Mouse (Mus musculus) layer of hippocampus, adult 18-20 months (tissue): ENCODE measurements around the gene Gm11639. TPM values are rescaled to one million over a fixed set of nuclear protein-coding genes. Genes with fewer than 3 reads are reported as not detected.

ENCODE experiments used
- DNase-seq, 2 experiments: peaks; one replicate each; pipeline ENCODE4 v3.0.0; 2022; ENCODE audit warnings: low spot score in 2 of 2
- total RNA-seq, 2 experiments: library from RNA; stranded (reverse); gene quantifications; 2 replicates each; pipeline ENCODE4 v1.2.3; 2021

Gm11639 gene
- total RNA-seq, 2 experiments from 2014 or later, result 0.33 to 0.47 TPM

- DNase-seq, result no peak
These were observed 465.9 kb downstream of the Gm11639 start for GRCm38 (mm10) chr11:105151226-105152016.

DNA sequence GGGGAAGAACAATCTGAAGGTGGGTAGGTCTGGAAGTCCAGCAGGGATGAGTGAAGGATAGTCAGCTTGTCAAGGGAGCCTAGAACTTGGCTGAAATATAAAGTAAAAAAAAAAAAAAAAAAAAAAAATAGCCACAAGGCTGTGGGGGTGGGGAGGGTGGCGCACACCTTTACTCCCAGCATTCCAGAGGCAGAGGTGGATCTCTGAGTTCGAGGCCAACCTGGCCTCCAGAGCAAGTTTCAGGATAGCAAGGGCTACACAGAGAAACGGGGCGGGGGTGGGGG lies 466.5 kb downstream of the Gm11639 start:
- no peak for DNase-seq

- DNase-seq, result no peak
These were observed 466.9 kb downstream of the Gm11639 start for GRCm38 (mm10) chr11:105152357-105152899.

DNA sequence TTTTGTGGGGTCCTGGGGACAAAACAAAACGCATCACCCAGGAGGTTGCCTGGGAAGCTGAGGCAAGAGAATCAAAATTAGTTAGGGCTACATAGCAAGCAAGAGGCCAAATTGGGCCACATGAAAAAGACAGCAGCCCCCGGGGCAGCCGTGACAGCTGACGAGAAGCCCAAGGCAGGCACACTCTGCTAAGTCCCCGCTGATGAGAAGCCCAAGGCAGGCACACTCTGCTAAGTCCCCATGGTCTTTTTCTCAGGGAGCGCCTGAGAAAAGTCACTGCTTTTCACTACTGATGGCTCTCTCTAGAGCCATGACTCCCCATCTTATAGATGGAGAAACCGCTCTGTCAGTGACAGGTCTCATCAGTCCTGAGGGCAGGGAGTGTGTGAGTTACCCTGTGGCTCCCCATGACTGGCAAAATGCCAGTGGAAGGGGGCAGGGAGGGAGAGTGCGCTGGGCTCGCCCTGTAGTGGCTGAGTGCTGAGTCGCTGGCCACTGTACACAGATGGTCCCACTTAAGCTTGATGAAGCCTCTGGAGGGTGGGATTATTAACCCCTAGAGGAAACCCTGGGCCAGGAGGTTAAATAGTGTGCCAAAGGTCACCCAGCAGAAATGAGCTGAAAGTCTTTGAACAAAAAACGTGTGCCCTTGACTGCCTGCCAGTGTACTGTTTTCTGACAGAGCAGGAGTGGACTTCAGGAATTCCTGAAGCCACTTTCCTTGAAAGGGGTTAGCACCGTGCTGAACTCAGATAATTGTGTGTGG lies 467.7 kb downstream of the Gm11639 start:
- DNase-seq, result no peak

DNA sequence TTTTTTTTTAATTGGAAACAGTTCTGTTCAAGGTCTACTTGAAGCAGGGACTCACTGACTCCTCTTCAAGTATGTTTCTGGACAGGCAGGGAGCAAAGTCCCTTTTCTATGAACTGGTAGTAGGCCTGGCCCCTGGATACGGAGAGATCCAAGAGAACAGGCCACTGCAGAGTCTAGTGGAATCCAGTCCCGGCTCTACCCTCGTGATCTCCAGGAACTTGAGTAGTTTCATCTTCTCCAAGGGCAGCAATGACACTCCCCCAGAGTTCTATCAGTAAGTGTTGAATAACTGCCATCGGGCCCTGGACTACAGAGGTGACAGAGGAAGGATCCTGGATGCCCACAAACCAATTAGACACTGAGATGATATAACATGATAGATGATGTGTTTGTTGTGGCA lies 470.4 kb downstream of the Gm11639 start:
- DNase-seq, result no peak

DNA sequence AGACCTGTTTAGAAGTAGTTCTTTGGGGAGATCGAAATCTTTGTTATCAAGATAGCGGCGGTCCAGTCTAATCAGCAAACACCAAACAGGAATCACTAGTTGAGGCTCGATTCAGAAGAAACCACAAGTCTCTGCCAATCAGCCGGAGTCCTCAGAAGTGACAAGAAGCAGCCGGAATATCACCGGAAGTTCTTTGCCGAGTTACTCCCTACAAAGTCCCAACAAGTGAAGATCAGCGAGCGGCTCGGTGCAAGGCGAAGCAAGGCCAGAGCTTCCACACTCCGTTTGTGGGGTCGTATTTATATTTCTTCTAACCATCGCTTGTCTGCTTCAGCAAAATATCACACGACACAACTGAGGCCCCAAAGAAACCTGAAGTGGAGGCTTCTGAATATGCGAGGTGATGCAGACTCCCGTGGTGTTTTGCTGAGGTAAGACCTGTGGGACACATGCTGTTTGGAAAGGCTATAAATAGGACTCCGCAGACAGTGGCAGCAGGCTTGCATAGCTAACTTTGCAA lies 471.3 kb downstream of the Gm11639 start:
- DNase-seq, result no peak

DNA sequence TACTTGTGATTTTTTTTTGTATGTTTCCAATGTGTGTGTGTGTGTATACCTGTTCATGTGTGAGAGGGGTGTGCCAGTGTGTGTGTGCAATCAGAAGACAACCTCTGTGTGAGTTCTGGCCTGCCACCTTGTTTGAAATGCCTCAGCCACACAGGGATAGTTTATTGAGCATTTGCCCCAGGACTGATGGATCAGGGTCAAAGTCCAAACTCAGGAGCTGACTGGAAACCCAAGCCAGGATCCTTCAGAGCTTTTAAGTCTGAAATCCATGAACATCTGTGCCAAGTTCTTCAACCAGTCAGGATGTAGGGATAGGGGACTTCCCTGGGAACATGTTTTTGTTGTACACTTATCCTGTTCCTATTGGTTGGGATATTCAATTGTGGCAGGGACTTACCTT lies 472.5 kb downstream of the Gm11639 start:
- no peak for DNase-seq

DNA sequence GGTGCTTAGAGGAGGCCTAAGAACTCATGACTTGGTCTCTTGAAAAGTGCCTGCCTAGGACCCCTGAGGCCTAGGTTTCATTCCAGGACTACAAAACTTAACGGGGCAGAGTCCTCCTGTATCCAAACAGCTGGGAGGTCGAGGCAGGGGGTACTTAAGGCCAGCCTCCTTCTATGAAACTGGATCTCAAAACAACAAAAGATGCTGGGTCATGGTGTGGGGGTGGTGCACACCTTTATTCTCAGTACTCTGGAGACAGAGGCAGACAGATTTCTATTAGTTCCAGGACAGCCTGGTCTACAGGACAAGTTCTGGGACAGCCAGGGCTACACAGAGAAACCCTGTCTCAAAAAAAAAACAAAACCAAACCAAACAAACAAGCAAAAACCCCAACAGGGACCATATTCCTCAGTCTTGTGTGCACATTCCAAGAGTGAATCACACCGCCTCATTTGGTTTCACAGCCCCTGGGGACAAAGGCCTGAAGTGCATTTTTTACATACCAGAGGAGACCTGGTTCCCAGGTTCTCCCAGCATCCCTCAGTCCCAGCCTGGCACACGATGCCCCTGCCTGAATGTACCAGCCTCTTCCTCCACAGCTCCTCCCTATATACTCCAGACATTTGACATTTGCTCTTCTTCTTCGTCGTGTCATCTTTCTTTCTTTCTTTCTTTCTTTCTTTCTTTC lies 474.3 kb downstream of the Gm11639 start:
- DNase-seq, result no peak

GRCm38 (mm10) chr11:105161411-105161810 lies 475.9 kb downstream of the Gm11639 start:
- DNase-seq, result no peak

- DNase-seq, result no peak
These were observed 479.3 kb downstream of the Gm11639 start for GRCm38 (mm10) chr11:105164516-105165510.

GRCm38 (mm10) chr11:105166780-105167179 lies 481.3 kb downstream of the Gm11639 start:
- DNase-seq, result no peak

Other genes starting within 250 kb of the Gm11639 start
- 10 to 100 TPM; 71.2 to 72.1 TPM for gene Kansl1, start 216.8 kb upstream of the Gm11639 start, total RNA-seq
- 10 to 100 TPM; 53.2 to 57.7 TPM for gene Cdc27, start 135.1 kb upstream of the Gm11639 start, total RNA-seq
- 1 to 10 TPM; 2.3 to 3.0 TPM for gene Myl4, start 135.0 kb upstream of the Gm11639 start, total RNA-seq
- 1 to 10 TPM; 1.1 to 1.2 TPM for gene Itgb3, start 77.7 kb upstream of the Gm11639 start, total RNA-seq